Mouse (Mus musculus): Measurements from ENCODE around the gene Tmem222. TPM values are rescaled to one million over a fixed set of nuclear protein-coding genes. Genes with fewer than 3 reads are reported as not detected.

The Tmem222 gene
- total RNA-seq, 2 experiments from 2014 or later: 16.0 to 52.0 TPM

GRCm38 (mm10) chr4:133223875-133224274 is 53.7 kb downstream of the Tmem222 start:
- no peak for ATAC-seq (replicated peaks; ENCODE audit: poor library complexity, severe bottlenecking)

GRCm38 (mm10) chr4:133221701-133222100 is 55.9 kb downstream of the Tmem222 start:
- no peak for ATAC-seq (replicated peaks; ENCODE audit: poor library complexity, severe bottlenecking)

GRCm38 (mm10) chr4:133220656-133221055 is 56.9 kb downstream of the Tmem222 start:
- ATAC-seq (replicated peaks; ENCODE audit: poor library complexity, severe bottlenecking): peak; percentile 49

- no peak for ATAC-seq (replicated peaks; ENCODE audit: poor library complexity, severe bottlenecking)
Measured at GRCm38 (mm10) chr4:133218745-133219144, 58.8 kb downstream of the Tmem222 start.

GRCm38 (mm10) chr4:133217641-133218040 is 60.0 kb downstream of the Tmem222 start:
- ATAC-seq (replicated peaks; ENCODE audit: poor library complexity, severe bottlenecking): peak; percentile 50

Other genes starting within 250 kb of the Tmem222 start
- 109 and 147 TPM in 2 replicates for gene Wasf2, start 147.3 kb downstream of the Tmem222 start, total RNA-seq (2014; fragmentation: Nextera tagmentation)
- gene Wasf2, start 147.3 kb downstream of the Tmem222 start, total RNA-seq (2017): 34.1 and 37.3 TPM in 2 replicates
- not detected in 2 replicates for gene Cd164l2, start 65.7 kb downstream of the Tmem222 start, total RNA-seq (2014; fragmentation: Nextera tagmentation)
- gene Cd164l2, start 65.7 kb downstream of the Tmem222 start, total RNA-seq (2017): not detected in 2 replicates
- gene Gpr3, start 65.3 kb downstream of the Tmem222 start, total RNA-seq (2014; fragmentation: Nextera tagmentation): not detected in 2 replicates
- gene Gpr3, start 65.3 kb downstream of the Tmem222 start, total RNA-seq (2017): 0.36 TPM in 1 of 2 replicates, not detected in the other
- 0.19 and 2.0 TPM in 2 replicates for gene Map3k6, start 37.0 kb downstream of the Tmem222 start, total RNA-seq (2014; fragmentation: Nextera tagmentation)
- gene Map3k6, start 37.0 kb downstream of the Tmem222 start, total RNA-seq (2017): 3.7 and 4.1 TPM in 2 replicates
- gene Sytl1, start 14.7 kb downstream of the Tmem222 start, total RNA-seq (2014; fragmentation: Nextera tagmentation): 1.8 and 6.1 TPM in 2 replicates
- gene Sytl1, start 14.7 kb downstream of the Tmem222 start, total RNA-seq (2017): 2.2 and 2.6 TPM in 2 replicates
- 10.2 and 10.7 TPM in 2 replicates for gene Wdtc1, start 75.7 kb upstream of the Tmem222 start, total RNA-seq (2014; fragmentation: Nextera tagmentation)
- 7.2 and 9.1 TPM in 2 replicates for gene Wdtc1, start 75.7 kb upstream of the Tmem222 start, total RNA-seq (2017)
- 17.4 and 22.1 TPM in 2 replicates for gene Slc9a1, start 91.9 kb upstream of the Tmem222 start, total RNA-seq (2014; fragmentation: Nextera tagmentation)
- 9.9 and 14.6 TPM in 2 replicates for gene Slc9a1, start 91.9 kb upstream of the Tmem222 start, total RNA-seq (2017)
- not detected in 2 replicates for gene Tent5b, start 202.3 kb upstream of the Tmem222 start, total RNA-seq (2014; fragmentation: Nextera tagmentation)
- gene Tent5b, start 202.3 kb upstream of the Tmem222 start, total RNA-seq (2017): not detected in 2 replicates
- gene Trnp1, start 220.8 kb upstream of the Tmem222 start, total RNA-seq (2014; fragmentation: Nextera tagmentation): not detected in 2 replicates
- not detected in 2 replicates for gene Trnp1, start 220.8 kb upstream of the Tmem222 start, total RNA-seq (2017)
- gene Kdf1, start 241.2 kb upstream of the Tmem222 start, total RNA-seq (2014; fragmentation: Nextera tagmentation): 0.32 TPM in 1 of 2 replicates, not detected in the other
- gene Kdf1, start 241.2 kb upstream of the Tmem222 start, total RNA-seq (2017): not detected in 2 replicates